Mouse (Mus musculus): Measurements from ENCODE around the gene Mrpl50.

Mrpl50 gene

GRCm38 (mm10) chr4:49520572-49521340, at the start of gene Mrpl50, which contains the start of gene Zfp189:
TSS of gene Mrpl50 (minus strand) at chr4:49521093.
TSS of gene Zfp189 (plus strand) at chr4:49521176.
- peak; percentile 66 to 89 for DNase-seq (ENCODE audit: low spot score in 2 of 2)

GRCm38 (mm10) chr4:49567613-49568012, 46.7 kb upstream of the Mrpl50 start:
- DNase-seq (ENCODE audit: low spot score in 2 of 2) = peak in 1 of 2 experiments; percentile 47

GRCm38 (mm10) chr4:49559915-49560772, 39.3 kb upstream of the Mrpl50 start:
- DNase-seq (ENCODE audit: low spot score in 2 of 2) = peak; percentile 21 to 74

- DNase-seq (ENCODE audit: low spot score in 2 of 2) = no peak
Observed at GRCm38 (mm10) chr4:49558181-49558580, 37.3 kb upstream of the Mrpl50 start.

GRCm38 (mm10) chr4:49557375-49557774, 36.5 kb upstream of the Mrpl50 start:
- DNase-seq (ENCODE audit: low spot score in 2 of 2) = no peak

GRCm38 (mm10) chr4:49553380-49553779, 32.5 kb upstream of the Mrpl50 start:
- no peak for DNase-seq (ENCODE audit: low spot score in 2 of 2)

- DNase-seq (ENCODE audit: low spot score in 2 of 2) = no peak
Observed at GRCm38 (mm10) chr4:49549383-49549782, 28.5 kb upstream of the Mrpl50 start, which contains the start of gene Aldob. TSS of gene Aldob (minus strand) at chr4:49549546.

GRCm38 (mm10) chr4:49547544-49548219, 26.8 kb upstream of the Mrpl50 start:
- no peak for DNase-seq (ENCODE audit: low spot score in 2 of 2)

- DNase-seq (ENCODE audit: low spot score in 2 of 2) = no peak
Observed at GRCm38 (mm10) chr4:49546873-49547543, 26.1 kb upstream of the Mrpl50 start.

- no peak for DNase-seq (ENCODE audit: low spot score in 2 of 2)
Observed at GRCm38 (mm10) chr4:49546026-49546425, 25.1 kb upstream of the Mrpl50 start.

- no peak for DNase-seq (ENCODE audit: low spot score in 2 of 2)
Observed at GRCm38 (mm10) chr4:49540966-49541365, 20.1 kb upstream of the Mrpl50 start.

- DNase-seq (ENCODE audit: low spot score in 2 of 2) = no peak
Observed at GRCm38 (mm10) chr4:49539665-49540064, 18.8 kb upstream of the Mrpl50 start.

GRCm38 (mm10) chr4:49536671-49537070, 15.8 kb upstream of the Mrpl50 start:
- no peak for DNase-seq (ENCODE audit: low spot score in 2 of 2)

GRCm38 (mm10) chr4:49535675-49536294, 14.9 kb upstream of the Mrpl50 start:
- no peak for DNase-seq (ENCODE audit: low spot score in 2 of 2)

GRCm38 (mm10) chr4:49535036-49535435, 14.1 kb upstream of the Mrpl50 start:
- DNase-seq (ENCODE audit: low spot score in 2 of 2) = no peak

- DNase-seq (ENCODE audit: low spot score in 2 of 2) = peak in 1 of 2 experiments; percentile 19
Observed at GRCm38 (mm10) chr4:49522576-49522975, 1.7 kb upstream of the Mrpl50 start.

GRCm38 (mm10) chr4:49521346-49521745, 453 bp upstream of the Mrpl50 start:
- DNase-seq (ENCODE audit: low spot score in 2 of 2) = no peak

GRCm38 (mm10) chr4:49519476-49519875, 1.4 kb downstream of the Mrpl50 start:
- DNase-seq (ENCODE audit: low spot score in 2 of 2) = no peak

- no peak for DNase-seq (ENCODE audit: low spot score in 2 of 2)
Observed at GRCm38 (mm10) chr4:49514441-49514840, 6.5 kb downstream of the Mrpl50 start.

GRCm38 (mm10) chr4:49512636-49513035, 8.3 kb downstream of the Mrpl50 start:
- no peak for DNase-seq (ENCODE audit: low spot score in 2 of 2)
